Mouse (Mus musculus): ENCODE measurements around the gene Ror1. TPM values are rescaled to one million over a fixed set of nuclear protein-coding genes. Genes with fewer than 3 reads are reported as not detected.

The Ror1 gene
- polyA plus RNA-seq, 1 experiment from 2014 or later = 0.29 TPM

- H3K4me3 ChIP-seq (replicated peaks) = no peak overlapping the region
- H3K27ac ChIP-seq (replicated peaks) = no peak overlapping the region
- H3K4me2 ChIP-seq = no peak overlapping the region
- no peaks in the 10 kb centered on the region for H3K4me1 ChIP-seq (replicated peaks)
- no peak overlapping the region for H3K9ac ChIP-seq
- no peaks in the 10 kb centered on the region for H3K36me3 ChIP-seq (replicated peaks)
- no peaks in the 10 kb centered on the region for H3K9me3 ChIP-seq (replicated peaks)
- WGBS (ENCODE audit: insufficient replicate concordance) = 53% methylated on average over 2 of the region's 2 CpGs
- no peaks in the 10 kb centered on the region for H3K27me3 ChIP-seq
- ATAC-seq (ENCODE audit: insufficient read depth) = no peak
These were observed 333.8 kb downstream of the Ror1 start for GRCm38 (mm10) chr4:100429371-100429900.

GRCm38 (mm10) chr4:100435281-100436168 is 339.9 kb downstream of the Ror1 start:
- WGBS (ENCODE audit: insufficient replicate concordance) = 47% methylated on average over 8 of the region's 8 CpGs
- H3K27ac ChIP-seq (replicated peaks) = no peak overlapping the region
- ATAC-seq (ENCODE audit: insufficient read depth) = no peak

GRCm38 (mm10) chr4:100436169-100436547 is 340.6 kb downstream of the Ror1 start:
- H3K4me1 ChIP-seq (replicated peaks) = no peaks in the 10 kb centered on the region
- H3K27ac ChIP-seq (replicated peaks) = no peak overlapping the region
- no peaks in the 10 kb centered on the region for H3K36me3 ChIP-seq (replicated peaks)
- H3K9me3 ChIP-seq (replicated peaks) = no peaks in the 10 kb centered on the region
- H3K27me3 ChIP-seq = no peaks in the 10 kb centered on the region
- WGBS (ENCODE audit: insufficient replicate concordance) = 69% methylated on average over 4 of the region's 4 CpGs
- H3K4me2 ChIP-seq = no peak overlapping the region
- no peak for ATAC-seq (ENCODE audit: insufficient read depth)
- H3K9ac ChIP-seq = no peak overlapping the region
- no peak overlapping the region for H3K4me3 ChIP-seq (replicated peaks)

More at GRCm38 (mm10) chr4:100435281-100436168, 339.9 kb downstream of the Ror1 start:
- H3K4me3 ChIP-seq (replicated peaks) = no peak overlapping the region
- H3K36me3 ChIP-seq (replicated peaks) = no peaks in the 10 kb centered on the region
- no peaks in the 10 kb centered on the region for H3K4me1 ChIP-seq (replicated peaks)
- no peak overlapping the region for H3K4me2 ChIP-seq
- H3K27me3 ChIP-seq = no peaks in the 10 kb centered on the region
- no peak overlapping the region for H3K9ac ChIP-seq
- no peaks in the 10 kb centered on the region for H3K9me3 ChIP-seq (replicated peaks)

GRCm38 (mm10) chr4:100446897-100447296 is 351.3 kb downstream of the Ror1 start:
- 29% methylated on average over 3 of the region's 3 CpGs for WGBS (ENCODE audit: insufficient replicate concordance)
- H3K27ac ChIP-seq (replicated peaks) = no peak overlapping the region
- no peaks in the 10 kb centered on the region for H3K27me3 ChIP-seq
- no peak overlapping the region for H3K4me3 ChIP-seq (replicated peaks)
- H3K9me3 ChIP-seq (replicated peaks) = no peaks in the 10 kb centered on the region
- no peak for ATAC-seq (ENCODE audit: insufficient read depth)
- no peak overlapping the region for H3K9ac ChIP-seq
- no peaks in the 10 kb centered on the region for H3K36me3 ChIP-seq (replicated peaks)
- H3K4me1 ChIP-seq (replicated peaks) = no peaks in the 10 kb centered on the region
- H3K4me2 ChIP-seq = no peak overlapping the region

- 52% methylated on average over 9 of the region's 9 CpGs for WGBS (ENCODE audit: insufficient replicate concordance)
These were observed 367.0 kb downstream of the Ror1 start for GRCm38 (mm10) chr4:100462493-100463120.

GRCm38 (mm10) chr4:100478592-100479321 is 383.2 kb downstream of the Ror1 start, which contains the start of gene Ube2u:
Gene Ube2u, plus strand, starts transcription at chr4:100478849.
- Histone ChIP-seq H3K36me3 (replicated peaks) (no peaks in the 10 kb centered on the region), H3K4me2 (peak within 1 kb of the TSS; percentile 41), H3K9ac (no peak within 1 kb of the TSS), H3K4me3 (replicated peaks) (0 out of 2 replicates have a peak within 1 kb of the TSS, but pooled peaks have one; percentile 30), H3K27me3 (no peaks in the 10 kb centered on the region), H3K9me3 (replicated peaks) (no peaks in the 10 kb centered on the region), H3K4me1 (replicated peaks) (no peaks in the 10 kb centered on the region), H3K27ac (replicated peaks) (no peak within 1 kb of the TSS)
- 29% methylated on average over 15 of the region's 15 CpGs for WGBS (ENCODE audit: insufficient replicate concordance)
- ATAC-seq (ENCODE audit: insufficient read depth) = no peak; the same call in 1 of the 2 replicates

More at GRCm38 (mm10) chr4:100462493-100463120, 367.0 kb downstream of the Ror1 start:
- Histone ChIP-seq H3K4me2 (no peak overlapping the region), H3K36me3 (replicated peaks) (no peaks in the 10 kb centered on the region), H3K27me3 (no peaks in the 10 kb centered on the region), H3K9ac (no peak overlapping the region), H3K4me3 (replicated peaks) (no peak overlapping the region), H3K4me1 (replicated peaks) (no peaks in the 10 kb centered on the region), H3K9me3 (replicated peaks) (no peaks in the 10 kb centered on the region), H3K27ac (replicated peaks) (no peak overlapping the region)
- no peak for ATAC-seq (ENCODE audit: insufficient read depth)

- no peaks in the 10 kb centered on the region for H3K4me1 ChIP-seq (replicated peaks)
- H3K27ac ChIP-seq (replicated peaks) = no peak overlapping the region
- H3K36me3 ChIP-seq (replicated peaks) = no peaks in the 10 kb centered on the region
- no peaks in the 10 kb centered on the region for H3K27me3 ChIP-seq
- ATAC-seq (ENCODE audit: insufficient read depth) = no peak
- H3K9me3 ChIP-seq (replicated peaks) = no peaks in the 10 kb centered on the region
- no peak overlapping the region for H3K4me3 ChIP-seq (replicated peaks)
- WGBS (ENCODE audit: insufficient replicate concordance) = 26% methylated on average over 3 of the region's 3 CpGs
- no peak overlapping the region for H3K4me2 ChIP-seq
- H3K9ac ChIP-seq = no peak overlapping the region
These were observed 392.9 kb downstream of the Ror1 start for GRCm38 (mm10) chr4:100488447-100488846.

Other genes with a start within 250 kb of the Ror1 start
- 104 and 146 TPM in 2 replicates for gene Pgm1, start 166.4 kb upstream of the Ror1 start, polyA plus RNA-seq (2015; fragmentation: Nextera tagmentation; extraction: Ambion mirVana)
- gene Itgb3bp, start 166.0 kb upstream of the Ror1 start, polyA plus RNA-seq (2015; fragmentation: Nextera tagmentation; extraction: Ambion mirVana) = 13.1 and 13.7 TPM in 2 replicates

Measured in liver, embryonic 15.5 days (tissue).